Mouse (Mus musculus) stomach, embryonic 16.5 days (tissue): ENCODE data around the gene D130052B06Rik. TPM values are rescaled to one million over a fixed set of nuclear protein-coding genes. Genes with fewer than 3 reads are reported as not detected.
A peak's percentile ranks its signal among the peaks of the same experiment; 100 is the strongest.

Source experiments
- ATAC-seq: fragments of 200-750 bp; cut with Nextera tagmentation; 2 replicates; pipeline ENCODE4 v1.8.0; 2017; ENCODE audit warnings: moderate number of reproducible peaks, moderate TSS enrichment; ENCODE audit not compliant: insufficient read depth, low FRiP score
- H3K27ac ChIP-seq: fragments of 300-500 bp; sonication (generic); 2 replicates; pipeline ENCODE4 v1.5.1; 2014; ENCODE audit warnings: low read length
- H3K27me3 ChIP-seq: fragments of 300-500 bp; sonication (generic); 2 replicates; pipeline ENCODE4 v1.6.1; 2014; ENCODE audit warnings: low read length, control low read depth, mixed read lengths; ENCODE audit not compliant: control insufficient read depth, insufficient read depth
- H3K36me3 ChIP-seq: fragments of 300-500 bp; sonication (generic); 2 replicates; pipeline ENCODE4 v1.6.1; 2014; ENCODE audit warnings: low read length; ENCODE audit not compliant: control insufficient read depth, insufficient read depth
- H3K4me1 ChIP-seq: fragments of 300-500 bp; sonication (generic); 2 replicates; pipeline ENCODE4 v1.6.1; 2014; ENCODE audit warnings: low read length, control low read depth, mixed read lengths; ENCODE audit not compliant: control insufficient read depth, insufficient read depth
- H3K4me2 ChIP-seq: fragments of 300-500 bp; sonication (generic); 2 replicates; pipeline ENCODE4 v1.6.1; 2014; ENCODE audit warnings: low read depth, low read length, mixed read lengths
- H3K4me3 ChIP-seq: fragments of 300-500 bp; sonication (generic); replicated peaks from 2 replicates; pipeline ENCODE4 v1.5.1; 2014; ENCODE audit warnings: mild to moderate bottlenecking, low read length
- H3K9ac ChIP-seq: fragments of 300-500 bp; sonication (generic); 2 replicates; pipeline ENCODE4 v1.6.1; 2014; ENCODE audit warnings: low read length
- H3K9me3 ChIP-seq: fragments of 300-500 bp; sonication (generic); replicated peaks from 2 replicates; pipeline ENCODE4 v1.6.1; 2016; ENCODE audit warnings: low read length, control low read depth; ENCODE audit not compliant: control insufficient read depth
- WGBS: fragments of 180-500 bp; shearing (Covaris S2); extraction: QIAGEN DNeasy Blood & Tissue Kit; methylation state at CpG from one replicate; pipeline ENCODE4 v1.1.7; 2014; 5-methylcytosine and 5-hydroxymethylcytosine counted together
- polyA plus RNA-seq: library from polyadenylated mRNA; unstranded; fragments of >200 nt; fragmentation: Nextera tagmentation; extraction: Ambion mirVana; gene quantifications from 2 replicates; pipeline ENCODE4 v1.2.1, GENCODE M21; 2015

The D130052B06Rik gene
- polyA plus RNA-seq, 1 experiment from 2014 or later: not detected

- H3K4me2 ChIP-seq: no peak overlapping the region
- H3K27ac ChIP-seq: no peak overlapping the region
- no peaks in the 10 kb centered on the region for H3K36me3 ChIP-seq
- no peaks in the 10 kb centered on the region for H3K4me1 ChIP-seq
- H3K4me3 ChIP-seq: no peak overlapping the region
- no peaks in the 10 kb centered on the region for H3K27me3 ChIP-seq
- no peak overlapping the region for H3K9ac ChIP-seq
- no peak for ATAC-seq
- no peaks in the 10 kb centered on the region for H3K9me3 ChIP-seq
- WGBS: 84% methylated on average over 3 of the region's 3 CpGs
Measured at GRCm38 (mm10) chr11:33590771-33591170, 8.3 kb upstream of the D130052B06Rik start.

DNA sequence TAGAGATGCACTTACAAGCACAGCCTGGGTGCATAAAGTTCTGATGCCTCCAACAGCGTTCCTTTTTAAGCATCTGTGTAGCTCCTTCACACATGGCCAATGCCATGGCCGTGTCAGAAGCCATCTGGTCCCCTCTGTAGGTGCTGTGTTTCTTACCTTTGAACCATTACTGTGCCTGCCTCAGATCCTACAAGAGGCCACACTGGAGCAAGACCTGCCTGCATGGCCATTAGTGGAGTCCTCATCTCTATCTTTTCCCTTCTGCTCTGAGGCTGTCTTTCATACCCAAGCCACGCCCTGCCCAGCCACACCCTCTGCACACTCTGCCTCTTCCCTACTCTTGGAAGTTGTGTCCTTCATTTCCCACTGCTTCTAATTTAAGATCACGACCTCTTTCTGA, 6.3 kb upstream of the D130052B06Rik start:
- no peaks in the 10 kb centered on the region for H3K9me3 ChIP-seq
- ATAC-seq: no peak
- WGBS: 83% methylated on average over 4 of the region's 4 CpGs

DNA sequence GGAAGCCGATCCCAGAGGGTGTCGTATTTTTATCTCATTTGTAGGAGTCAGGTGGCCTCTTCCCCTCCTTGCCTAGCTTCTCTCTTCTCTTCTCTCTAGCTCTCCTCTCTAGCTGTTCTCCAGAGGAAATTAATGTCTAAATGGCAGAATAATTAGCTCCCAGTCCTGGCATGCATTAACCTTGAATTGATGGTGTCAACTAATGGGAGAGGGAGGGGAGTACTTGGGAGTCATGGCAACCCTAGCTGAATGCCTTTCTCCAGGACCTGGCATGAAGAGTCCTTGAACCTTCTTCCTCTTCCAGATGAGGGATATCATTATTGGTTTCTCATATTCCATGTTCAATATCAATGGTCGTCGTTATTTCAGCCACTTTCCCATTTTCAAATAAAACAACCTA, 2.4 kb upstream of the D130052B06Rik start:
- ATAC-seq: no peak
- Histone ChIP-seq H3K9me3 (no peaks in the 10 kb centered on the region), H3K4me3 (no peak overlapping the region), H3K4me1 (no peaks in the 10 kb centered on the region), H3K4me2 (no peak overlapping the region), H3K36me3 (no peaks in the 10 kb centered on the region), H3K9ac (no peak overlapping the region), H3K27me3 (no peaks in the 10 kb centered on the region), H3K27ac (no peak overlapping the region)
- WGBS: 66% methylated on average over 4 of the region's 4 CpGs

More for the DNA sequence above, 6.3 kb upstream of the D130052B06Rik start:
- no peaks in the 10 kb centered on the region for H3K36me3 ChIP-seq
- no peaks in the 10 kb centered on the region for H3K27me3 ChIP-seq
- H3K9ac ChIP-seq: no peak overlapping the region
- no peak overlapping the region for H3K4me3 ChIP-seq
- no peaks in the 10 kb centered on the region for H3K4me1 ChIP-seq
- no peak overlapping the region for H3K27ac ChIP-seq
- no peak overlapping the region for H3K4me2 ChIP-seq

GRCm38 (mm10) chr11:33603174-33603573, 4.1 kb downstream of the D130052B06Rik start:
- 46% methylated on average over 2 of the region's 2 CpGs for WGBS
- no peaks in the 10 kb centered on the region for H3K27me3 ChIP-seq
- ATAC-seq: no peak

GRCm38 (mm10) chr11:33607784-33608183, 8.7 kb downstream of the D130052B06Rik start:
- peaks cover 6% of the 10 kb centered on the region; the same call in 1 of the 2 replicates for H3K4me1 ChIP-seq

More at GRCm38 (mm10) chr11:33603174-33603573, 4.1 kb downstream of the D130052B06Rik start:
- H3K9ac ChIP-seq: no peak overlapping the region
- H3K36me3 ChIP-seq: no peaks in the 10 kb centered on the region
- H3K4me1 ChIP-seq: peaks cover 6% of the 10 kb centered on the region; the same call in 1 of the 2 replicates
- H3K4me2 ChIP-seq: no peak overlapping the region
- H3K27ac ChIP-seq: no peak overlapping the region
- H3K4me3 ChIP-seq: no peak overlapping the region
- no peaks in the 10 kb centered on the region for H3K9me3 ChIP-seq

DNA sequence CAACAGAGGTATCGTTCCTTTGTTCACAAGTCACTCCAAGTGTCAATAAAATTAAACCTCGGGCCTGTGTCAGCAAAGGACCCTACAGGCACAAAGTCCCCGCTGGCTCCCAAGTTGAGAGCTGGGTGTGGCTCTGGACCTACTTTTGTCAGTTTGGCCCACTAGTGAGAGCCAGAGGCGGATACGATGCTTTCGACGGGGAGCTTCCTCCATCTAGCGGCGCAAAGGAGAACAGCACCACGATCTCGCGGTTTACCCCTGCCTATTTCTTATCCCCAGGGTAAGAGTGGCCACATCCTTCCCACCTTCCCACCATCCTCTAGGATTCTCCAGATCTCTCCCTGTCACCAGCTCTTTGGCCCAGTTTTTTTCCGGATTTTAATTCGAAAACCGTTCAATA, 15.1 kb downstream of the D130052B06Rik start:
- Histone ChIP-seq H3K4me2 (no peak overlapping the region), H3K36me3 (no peaks in the 10 kb centered on the region), H3K9me3 (no peaks in the 10 kb centered on the region), H3K9ac (no peak overlapping the region), H3K4me3 (no peak overlapping the region), H3K27me3 (no peaks in the 10 kb centered on the region), H3K4me1 (no peaks in the 10 kb centered on the region), H3K27ac (no peak overlapping the region)
- WGBS: 6% methylated on average over 15 of the region's 15 CpGs
- peak; percentile 66 for ATAC-seq

More at GRCm38 (mm10) chr11:33607784-33608183, 8.7 kb downstream of the D130052B06Rik start:
- Histone ChIP-seq H3K4me3 (no peak overlapping the region), H3K27me3 (no peaks in the 10 kb centered on the region), H3K9me3 (no peaks in the 10 kb centered on the region), H3K27ac (no peak overlapping the region), H3K4me2 (no peak overlapping the region), H3K36me3 (no peaks in the 10 kb centered on the region), H3K9ac (no peak overlapping the region)
- no peak for ATAC-seq
- 8% methylated on average over 3 of the region's 3 CpGs for WGBS

- no peaks in the 10 kb centered on the region for H3K4me1 ChIP-seq
- no peaks in the 10 kb centered on the region for H3K27me3 ChIP-seq
- ATAC-seq: no peak
- no peaks in the 10 kb centered on the region for H3K36me3 ChIP-seq
- no peaks in the 10 kb centered on the region for H3K9me3 ChIP-seq
- no peak overlapping the region for H3K4me3 ChIP-seq
- no peak overlapping the region for H3K9ac ChIP-seq
- H3K27ac ChIP-seq: no peak overlapping the region
- H3K4me2 ChIP-seq: no peak overlapping the region
- WGBS: 84% methylated on average over 4 of the region's 4 CpGs
Measured at GRCm38 (mm10) chr11:33627136-33627742, 28.1 kb downstream of the D130052B06Rik start.

GRCm38 (mm10) chr11:33637107-33637506, 38.0 kb downstream of the D130052B06Rik start:
- Histone ChIP-seq H3K27me3 (no peaks in the 10 kb centered on the region), H3K9ac (no peak overlapping the region), H3K4me3 (no peak overlapping the region), H3K4me1 (no peaks in the 10 kb centered on the region), H3K36me3 (no peaks in the 10 kb centered on the region), H3K27ac (no peak overlapping the region), H3K4me2 (no peak overlapping the region), H3K9me3 (no peaks in the 10 kb centered on the region)
- 85% methylated on average over 2 of the region's 2 CpGs for whole genome bisulfite sequencing
- no peak for ATAC-seq

GRCm38 (mm10) chr11:33649358-33649757, 50.3 kb downstream of the D130052B06Rik start:
- Histone ChIP-seq H3K4me3 (no peak overlapping the region), H3K4me2 (no peak overlapping the region), H3K4me1 (no peaks in the 10 kb centered on the region), H3K36me3 (no peaks in the 10 kb centered on the region), H3K9me3 (no peaks in the 10 kb centered on the region), H3K27ac (no peak overlapping the region), H3K9ac (no peak overlapping the region), H3K27me3 (no peaks in the 10 kb centered on the region)
- ATAC-seq: no peak
- WGBS: 65% methylated on average over 2 of the region's 2 CpGs
